Mouse (Mus musculus) frontal cortex, adult (tissue): Measurements from ENCODE around the gene Mrc1.
"Not testable (repeated sequence)": the region's sequence is repeated elsewhere in the genome, so short reads cannot be mapped to it uniquely, and the experiment has no call there.

Experiments used
- ATAC-seq: cut with Nextera tagmentation; 2 replicates; pipeline ENCODE4 v1.9.2; 2017; ENCODE audit warnings: mild to moderate bottlenecking, moderate library complexity, mixed read lengths; ENCODE audit not compliant: low TSS enrichment

Gene Mrc1

GRCm38 (mm10) chr2:14229149-14229548 is at the start of gene Mrc1:
Gene Mrc1 (plus strand): TSS chr2:14229392.
- ATAC-seq = no peak

GRCm38 (mm10) chr2:14184375-14184774 is 44.8 kb upstream of the Mrc1 start:
- ATAC-seq = no peak

GRCm38 (mm10) chr2:14190684-14191083 is 38.5 kb upstream of the Mrc1 start:
- no peak for ATAC-seq

GRCm38 (mm10) chr2:14191601-14192000 is 37.6 kb upstream of the Mrc1 start:
- ATAC-seq = no peak

GRCm38 (mm10) chr2:14192046-14192445 is 37.1 kb upstream of the Mrc1 start:
- no peak for ATAC-seq

GRCm38 (mm10) chr2:14198325-14198903 is 30.8 kb upstream of the Mrc1 start:
- not testable (repeated sequence) for ATAC-seq

GRCm38 (mm10) chr2:14199621-14200020 is 29.6 kb upstream of the Mrc1 start:
- 0 out of 2 replicates have a peak, but pooled peaks have one; percentile 44 for ATAC-seq

- ATAC-seq = not testable (repeated sequence)
Observed at GRCm38 (mm10) chr2:14200879-14201445, 28.2 kb upstream of the Mrc1 start.

GRCm38 (mm10) chr2:14204308-14204707 is 24.9 kb upstream of the Mrc1 start:
- ATAC-seq = no peak

- ATAC-seq = no peak
Observed at GRCm38 (mm10) chr2:14206798-14207197, 22.4 kb upstream of the Mrc1 start.

GRCm38 (mm10) chr2:14210731-14211130 is 18.5 kb upstream of the Mrc1 start:
- no peak for ATAC-seq

GRCm38 (mm10) chr2:14211606-14212005 is 17.6 kb upstream of the Mrc1 start:
- no peak for ATAC-seq

GRCm38 (mm10) chr2:14214764-14215163 is 14.4 kb upstream of the Mrc1 start:
- ATAC-seq = no peak

- no peak for ATAC-seq
Observed at GRCm38 (mm10) chr2:14216653-14217052, 12.5 kb upstream of the Mrc1 start.

GRCm38 (mm10) chr2:14218126-14218525 is 11.1 kb upstream of the Mrc1 start:
- ATAC-seq = no peak

GRCm38 (mm10) chr2:14224387-14224786 is 4.8 kb upstream of the Mrc1 start:
- ATAC-seq = no peak

GRCm38 (mm10) chr2:14228495-14228894 is 697 bp upstream of the Mrc1 start:
- ATAC-seq = no peak

GRCm38 (mm10) chr2:14229979-14230378 is 787 bp downstream of the Mrc1 start:
- ATAC-seq = no peak

- no peak for ATAC-seq
Observed at GRCm38 (mm10) chr2:14232897-14233296, 3.7 kb downstream of the Mrc1 start.

GRCm38 (mm10) chr2:14233983-14234382 is 4.8 kb downstream of the Mrc1 start:
- ATAC-seq = no peak

- ATAC-seq = no peak
Observed at GRCm38 (mm10) chr2:14235319-14235718, 6.1 kb downstream of the Mrc1 start.

- no peak for ATAC-seq
Observed at GRCm38 (mm10) chr2:14236920-14237319, 7.7 kb downstream of the Mrc1 start.

GRCm38 (mm10) chr2:14237723-14238122 is 8.5 kb downstream of the Mrc1 start:
- no peak for ATAC-seq

GRCm38 (mm10) chr2:14239151-14239550 is 10.0 kb downstream of the Mrc1 start:
- ATAC-seq = no peak
